Mouse (Mus musculus): ENCODE data around the gene Stat5b. TPM values are rescaled to one million over a fixed set of nuclear protein-coding genes. Genes with fewer than 3 reads are reported as not detected.

Gene Stat5b
- total and polyA plus RNA-seq, 2 experiments from 2014 or later, result 8.8 to 22.6 TPM

GRCm38 (mm10) chr11:100738749-100739148, 111.8 kb downstream of the Stat5b start:
- ATAC-seq (no peak), DNase-seq (no peak)
- H3K9ac ChIP-seq, result peak overlapping the region; percentile 64
- H3K9me3 ChIP-seq (ENCODE audit: low read length), result no peaks in the 10 kb centered on the region
- peaks cover 10% of the 10 kb centered on the region; the same call in 1 of the 2 replicates for H3K4me1 ChIP-seq (ENCODE audit: insufficient read depth)
- H3K36me3 ChIP-seq (ENCODE audit: insufficient read depth), result peaks cover 15% of the 10 kb centered on the region
- peak overlapping the region; percentile 79 for H3K4me2 ChIP-seq (ENCODE audit: low read depth)
- H3K4me3 ChIP-seq (ENCODE audit: low read depth, low read length), result peak overlapping the region; percentile 94
- H3K27me3 ChIP-seq (ENCODE audit: insufficient read depth, low read length), result no peaks in the 10 kb centered on the region
- TF ChIP-seq CTCF (IDR thresholded peaks at IDR 0.05; ENCODE audit: low read depth), result no peak
- 7% methylated on average over 5 of the region's 5 CpGs for WGBS
- H3K27ac ChIP-seq (ENCODE audit: low read depth, low read length), result peak overlapping the region; percentile 87

DNA sequence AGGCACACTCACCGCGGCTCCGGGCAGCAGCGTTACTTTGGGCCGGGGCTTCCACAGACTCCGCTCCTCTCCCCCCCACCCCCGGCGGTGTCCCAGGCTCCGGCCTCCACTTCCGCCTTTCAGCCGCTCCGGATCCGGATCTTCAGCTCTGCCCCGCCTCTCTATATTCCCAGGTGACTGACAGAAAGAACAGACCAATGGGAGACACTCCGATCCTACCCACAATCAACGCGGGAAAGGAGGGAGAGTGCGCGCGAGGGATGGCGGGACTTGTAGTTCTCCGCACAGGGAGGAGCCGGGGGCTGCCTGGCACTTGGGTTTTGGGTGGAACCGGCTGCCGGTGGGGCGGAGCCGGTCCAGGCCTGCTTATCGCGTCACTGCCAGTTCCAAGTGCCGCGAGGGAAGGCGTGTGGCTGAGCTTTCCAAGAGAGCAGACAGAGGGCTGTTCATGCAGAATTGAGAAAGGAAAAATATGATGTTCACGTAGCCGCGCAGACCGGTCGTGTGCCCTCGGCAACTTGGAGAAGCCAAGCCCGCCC, 112.4 kb downstream of the Stat5b start, which contains the start of gene Rab5c:
Gene Rab5c (minus strand): TSS at position 150 of the 539 bp plus-strand sequence.
- ATAC-seq (peak; percentile 99), DNase-seq (peak; percentile 99)
- peaks cover 14% of the 10 kb centered on the region for H3K36me3 ChIP-seq (ENCODE audit: insufficient read depth)
- H3K4me1 ChIP-seq (ENCODE audit: insufficient read depth), result peaks cover 10% of the 10 kb centered on the region; the same call in 1 of the 2 replicates
- 1% methylated on average over 39 of the region's 39 CpGs for WGBS
- no peak; the same call in 1 of the 2 replicates for TF ChIP-seq CTCF (IDR thresholded peaks at IDR 0.05; ENCODE audit: low read depth)
- no peaks in the 10 kb centered on the region for H3K9me3 ChIP-seq (ENCODE audit: low read length)
- H3K27ac ChIP-seq (ENCODE audit: low read depth, low read length), result peak within 1 kb of the TSS; percentile 87
- peak within 1 kb of the TSS; percentile 90 for H3K9ac ChIP-seq
- H3K4me2 ChIP-seq (ENCODE audit: low read depth), result peak within 1 kb of the TSS; percentile 79
- H3K27me3 ChIP-seq (ENCODE audit: insufficient read depth, low read length), result no peaks in the 10 kb centered on the region
- H3K4me3 ChIP-seq (ENCODE audit: low read depth, low read length), result peak within 1 kb of the TSS; percentile 94

GRCm38 (mm10) chr11:100737105-100737733, 113.3 kb downstream of the Stat5b start:
- Histone ChIP-seq H3K27me3 (ENCODE audit: insufficient read depth, low read length) (no peaks in the 10 kb centered on the region), H3K4me3 (ENCODE audit: low read depth, low read length) (peak overlapping the region; percentile 94), H3K27ac (ENCODE audit: low read depth, low read length) (peak overlapping the region; percentile 77), H3K9me3 (ENCODE audit: low read length) (no peaks in the 10 kb centered on the region), H3K4me2 (ENCODE audit: low read depth) (peak overlapping the region; percentile 79), H3K9ac (peak overlapping the region; percentile 90), H3K4me1 (ENCODE audit: insufficient read depth) (peaks cover 10% of the 10 kb centered on the region; the same call in 1 of the 2 replicates), H3K36me3 (ENCODE audit: insufficient read depth) (peaks cover 12% of the 10 kb centered on the region; the same call in 1 of the 2 replicates)
- 2% methylated on average over 13 of the region's 13 CpGs for WGBS
- DNase-seq (no peak), ATAC-seq (no peak)
- TF ChIP-seq CTCF (IDR thresholded peaks at IDR 0.05; ENCODE audit: low read depth), result no peak

DNA sequence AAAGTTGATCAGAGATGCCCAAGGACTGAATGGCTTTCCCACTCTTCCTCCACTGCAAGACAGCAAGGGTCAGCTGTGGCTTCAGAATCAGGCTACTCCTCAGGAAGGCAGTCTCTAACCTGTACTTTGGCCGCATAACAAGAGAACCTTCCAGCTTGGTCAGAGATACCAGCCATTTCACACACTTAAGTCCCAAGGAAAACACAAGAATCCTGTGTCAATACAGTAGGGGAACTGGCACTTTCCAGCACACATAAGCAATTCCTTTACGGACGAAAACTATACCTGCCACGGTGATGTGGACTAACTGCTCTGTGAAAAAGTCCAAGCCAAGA, 113.8 kb downstream of the Stat5b start:
- no peak for ATAC-seq
- DNase-seq, result no peak
- Histone ChIP-seq H3K4me2 (ENCODE audit: low read depth) (peak overlapping the region; percentile 79), H3K4me3 (ENCODE audit: low read depth, low read length) (0 out of 2 replicates have a peak overlapping the region, but pooled peaks have one; percentile 94), H3K9ac (0 out of 2 replicates have a peak overlapping the region, but pooled peaks have one; percentile 90), H3K36me3 (ENCODE audit: insufficient read depth) (peaks cover 11% of the 10 kb centered on the region; the same call in 1 of the 2 replicates), H3K4me1 (ENCODE audit: insufficient read depth) (peaks cover 10% of the 10 kb centered on the region; the same call in 1 of the 2 replicates), H3K9me3 (ENCODE audit: low read length) (no peaks in the 10 kb centered on the region), H3K27ac (ENCODE audit: low read depth, low read length) (no peak overlapping the region), H3K27me3 (ENCODE audit: insufficient read depth, low read length) (no peaks in the 10 kb centered on the region)
- no peak for TF ChIP-seq CTCF (IDR thresholded peaks at IDR 0.05; ENCODE audit: low read depth)
- 74% methylated on average over 4 of the region's 4 CpGs for WGBS

DNA sequence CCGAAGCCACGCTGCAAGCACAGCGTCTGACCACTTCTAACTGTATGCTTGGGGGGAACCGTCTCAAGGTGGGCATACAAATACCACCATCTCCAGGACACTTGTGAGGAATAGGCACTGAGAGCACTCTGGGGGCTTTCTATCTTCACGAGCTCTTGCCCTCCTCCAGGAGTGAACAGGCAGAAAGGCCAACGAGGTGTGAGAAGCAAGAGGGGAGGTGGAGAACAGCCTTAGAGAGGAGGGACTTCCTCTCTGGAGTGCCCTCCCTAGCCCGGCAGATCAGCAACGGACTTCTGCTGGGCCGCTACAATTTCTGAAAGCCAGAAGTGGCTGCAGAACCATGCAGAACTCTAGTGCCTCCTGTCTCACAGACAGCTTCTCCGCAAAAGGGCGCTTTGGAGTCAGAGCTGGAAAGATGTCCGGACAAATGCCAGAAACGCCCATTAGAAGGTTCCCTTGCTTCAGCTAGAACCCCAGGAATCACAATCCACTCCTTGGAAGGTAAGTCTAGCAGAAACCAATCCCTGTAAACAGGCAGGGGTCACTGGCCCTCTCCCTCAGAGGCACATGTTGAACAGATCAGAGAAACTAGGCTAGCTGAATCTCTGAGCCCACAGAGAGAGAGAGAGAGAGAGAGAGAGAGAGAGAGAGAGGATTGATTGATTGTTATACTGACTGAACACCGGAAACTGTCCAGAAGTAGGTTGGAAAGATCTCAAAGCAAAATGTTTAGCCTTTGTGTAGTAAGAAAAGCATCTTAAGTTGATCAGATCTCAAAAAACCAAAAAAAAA, 114.4 kb downstream of the Stat5b start:
- no peak for TF ChIP-seq CTCF (IDR thresholded peaks at IDR 0.05; ENCODE audit: low read depth)
- H3K27me3 ChIP-seq (ENCODE audit: insufficient read depth, low read length), result no peaks in the 10 kb centered on the region
- H3K4me2 ChIP-seq (ENCODE audit: low read depth), result no peak overlapping the region; the same call in 1 of the 2 replicates
- no peak for DNase-seq
- H3K9ac ChIP-seq, result no peak overlapping the region
- H3K4me1 ChIP-seq (ENCODE audit: insufficient read depth), result peaks cover 10% of the 10 kb centered on the region; the same call in 1 of the 2 replicates
- peaks cover 5% of the 10 kb centered on the region; the same call in 1 of the 2 replicates for H3K36me3 ChIP-seq (ENCODE audit: insufficient read depth)
- no peaks in the 10 kb centered on the region for H3K9me3 ChIP-seq (ENCODE audit: low read length)
- 78% methylated on average over 14 of the region's 14 CpGs for WGBS
- ATAC-seq, result no peak
- H3K27ac ChIP-seq (ENCODE audit: low read depth, low read length), result no peak overlapping the region
- H3K4me3 ChIP-seq (ENCODE audit: low read depth, low read length), result no peak overlapping the region

- H3K9ac ChIP-seq, result no peak overlapping the region
- no peak overlapping the region for H3K27ac ChIP-seq (ENCODE audit: low read depth, low read length)
- peaks cover 4% of the 10 kb centered on the region; the same call in 1 of the 2 replicates for H3K36me3 ChIP-seq (ENCODE audit: insufficient read depth)
- H3K9me3 ChIP-seq (ENCODE audit: low read length), result no peaks in the 10 kb centered on the region
- no peak overlapping the region for H3K4me2 ChIP-seq (ENCODE audit: low read depth)
- WGBS, result 90% methylated on average over 9 of the region's 9 CpGs
- TF ChIP-seq CTCF (IDR thresholded peaks at IDR 0.05; ENCODE audit: low read depth), result no peak
- peaks cover 10% of the 10 kb centered on the region; the same call in 1 of the 2 replicates for H3K4me1 ChIP-seq (ENCODE audit: insufficient read depth)
- DNase-seq, result no peak
- ATAC-seq, result no peak
- H3K27me3 ChIP-seq (ENCODE audit: insufficient read depth, low read length), result no peaks in the 10 kb centered on the region
- H3K4me3 ChIP-seq (ENCODE audit: low read depth, low read length), result no peak overlapping the region
Measured at GRCm38 (mm10) chr11:100735134-100735865, 115.2 kb downstream of the Stat5b start.

Other genes with a start within 250 kb of the Stat5b start
- 83.0 and 100 TPM in 2 replicates for gene Nkiras2, start 231.5 kb downstream of the Stat5b start, total RNA-seq (2014; rRNA removed)
- gene Nkiras2, start 231.5 kb downstream of the Stat5b start, polyA plus RNA-seq (2015; fragmentation: Nextera tagmentation; extraction: Ambion mirVana), result 81.1 and 81.4 TPM in 2 replicates
- gene Dnajc7, start 230.6 kb downstream of the Stat5b start, total RNA-seq (2014; rRNA removed), result 104 and 111 TPM in 2 replicates
- 232 and 248 TPM in 2 replicates for gene Dnajc7, start 230.6 kb downstream of the Stat5b start, polyA plus RNA-seq (2015; fragmentation: Nextera tagmentation; extraction: Ambion mirVana)
- gene Zfp385c, start 158.3 kb downstream of the Stat5b start, total RNA-seq (2014; rRNA removed), result 1.7 and 2.0 TPM in 2 replicates
- gene Zfp385c, start 158.3 kb downstream of the Stat5b start, polyA plus RNA-seq (2015; fragmentation: Nextera tagmentation; extraction: Ambion mirVana), result 0.40 and 1.0 TPM in 2 replicates
- gene Dhx58, start 146.5 kb downstream of the Stat5b start, total RNA-seq (2014; rRNA removed), result 0.69 and 2.3 TPM in 2 replicates
- gene Dhx58, start 146.5 kb downstream of the Stat5b start, polyA plus RNA-seq (2015; fragmentation: Nextera tagmentation; extraction: Ambion mirVana), result 1.0 and 1.5 TPM in 2 replicates
- gene Kat2a, start 138.3 kb downstream of the Stat5b start, total RNA-seq (2014; rRNA removed), result 41.9 and 42.8 TPM in 2 replicates
- gene Kat2a, start 138.3 kb downstream of the Stat5b start, polyA plus RNA-seq (2015; fragmentation: Nextera tagmentation; extraction: Ambion mirVana), result 59.9 and 67.0 TPM in 2 replicates
- not detected in 2 replicates for gene Hspb9, start 136.9 kb downstream of the Stat5b start, total RNA-seq (2014; rRNA removed)
- 0.21 and 0.22 TPM in 2 replicates for gene Hspb9, start 136.9 kb downstream of the Stat5b start, polyA plus RNA-seq (2015; fragmentation: Nextera tagmentation; extraction: Ambion mirVana)
- 208 and 211 TPM in 2 replicates for gene Rab5c, start 112.5 kb downstream of the Stat5b start, total RNA-seq (2014; rRNA removed)
- gene Rab5c, start 112.5 kb downstream of the Stat5b start, polyA plus RNA-seq (2015; fragmentation: Nextera tagmentation; extraction: Ambion mirVana), result 34.9 and 37.8 TPM in 2 replicates
- gene Kcnh4, start 90.8 kb downstream of the Stat5b start, total RNA-seq (2014; rRNA removed), result 7.2 and 12.3 TPM in 2 replicates
- gene Kcnh4, start 90.8 kb downstream of the Stat5b start, polyA plus RNA-seq (2015; fragmentation: Nextera tagmentation; extraction: Ambion mirVana), result 3.2 and 4.4 TPM in 2 replicates
- 1.8 and 7.1 TPM in 2 replicates for gene Hcrt, start 87.8 kb downstream of the Stat5b start, total RNA-seq (2014; rRNA removed)
- 2.6 and 8.0 TPM in 2 replicates for gene Hcrt, start 87.8 kb downstream of the Stat5b start, polyA plus RNA-seq (2015; fragmentation: Nextera tagmentation; extraction: Ambion mirVana)
- 6.1 and 7.3 TPM in 2 replicates for gene Ghdc, start 79.8 kb downstream of the Stat5b start, total RNA-seq (2014; rRNA removed)
- gene Ghdc, start 79.8 kb downstream of the Stat5b start, polyA plus RNA-seq (2015; fragmentation: Nextera tagmentation; extraction: Ambion mirVana), result 1.8 and 4.4 TPM in 2 replicates
- 2.0 and 2.6 TPM in 2 replicates for gene Stat5a, start 8.6 kb upstream of the Stat5b start, total RNA-seq (2014; rRNA removed)
- gene Stat5a, start 8.6 kb upstream of the Stat5b start, polyA plus RNA-seq (2015; fragmentation: Nextera tagmentation; extraction: Ambion mirVana), result 1.1 and 1.6 TPM in 2 replicates
- 29.4 and 42.5 TPM in 2 replicates for gene Stat3, start 88.8 kb upstream of the Stat5b start, total RNA-seq (2014; rRNA removed)
- 20.5 and 31.2 TPM in 2 replicates for gene Stat3, start 88.8 kb upstream of the Stat5b start, polyA plus RNA-seq (2015; fragmentation: Nextera tagmentation; extraction: Ambion mirVana)
- gene Cavin1, start 120.2 kb upstream of the Stat5b start, total RNA-seq (2014; rRNA removed), result 14.8 and 22.7 TPM in 2 replicates
- 36.7 and 38.3 TPM in 2 replicates for gene Cavin1, start 120.2 kb upstream of the Stat5b start, polyA plus RNA-seq (2015; fragmentation: Nextera tagmentation; extraction: Ambion mirVana)
- 132 and 179 TPM in 2 replicates for gene Atp6v0a1, start 158.7 kb upstream of the Stat5b start, total RNA-seq (2014; rRNA removed)
- 121 and 162 TPM in 2 replicates for gene Atp6v0a1, start 158.7 kb upstream of the Stat5b start, polyA plus RNA-seq (2015; fragmentation: Nextera tagmentation; extraction: Ambion mirVana)
- 11.3 and 14.9 TPM in 2 replicates for gene Naglu, start 219.3 kb upstream of the Stat5b start, total RNA-seq (2014; rRNA removed)
- 11.6 and 12.6 TPM in 2 replicates for gene Naglu, start 219.3 kb upstream of the Stat5b start, polyA plus RNA-seq (2015; fragmentation: Nextera tagmentation; extraction: Ambion mirVana)
- 0.23 and 0.71 TPM in 2 replicates for gene Hsd17b1, start 227.7 kb upstream of the Stat5b start, total RNA-seq (2014; rRNA removed)
- gene Hsd17b1, start 227.7 kb upstream of the Stat5b start, polyA plus RNA-seq (2015; fragmentation: Nextera tagmentation; extraction: Ambion mirVana), result not detected in 2 replicates
- gene Coasy, start 231.8 kb upstream of the Stat5b start, total RNA-seq (2014; rRNA removed), result 39.3 and 40.7 TPM in 2 replicates
- gene Coasy, start 231.8 kb upstream of the Stat5b start, polyA plus RNA-seq (2015; fragmentation: Nextera tagmentation; extraction: Ambion mirVana), result 39.8 and 40.2 TPM in 2 replicates
- gene Mlx, start 236.6 kb upstream of the Stat5b start, total RNA-seq (2014; rRNA removed), result 68.0 and 76.5 TPM in 2 replicates
- gene Mlx, start 236.6 kb upstream of the Stat5b start, polyA plus RNA-seq (2015; fragmentation: Nextera tagmentation; extraction: Ambion mirVana), result 78.0 and 82.4 TPM in 2 replicates
- gene Psmc3ip, start 244.7 kb upstream of the Stat5b start, total RNA-seq (2014; rRNA removed), result 9.5 and 13.8 TPM in 2 replicates
- 19.2 and 25.7 TPM in 2 replicates for gene Psmc3ip, start 244.7 kb upstream of the Stat5b start, polyA plus RNA-seq (2015; fragmentation: Nextera tagmentation; extraction: Ambion mirVana)